Mouse (Mus musculus) spleen, embryonic (tissue): ENCODE results near the gene Ppia.
"Not testable (repeated sequence)": the region's sequence is repeated elsewhere in the genome, so short reads cannot be mapped to it uniquely, and the experiment has no call there.

Source experiments
- CTCF ChIA-PET: fragments of 350-600 bp; sonication (Branson Sonifier 250); formaldehyde crosslinking; loops from one replicate; lab custom pipeline; 2022; lab: Charles Lee

Gene Ppia

DNA sequence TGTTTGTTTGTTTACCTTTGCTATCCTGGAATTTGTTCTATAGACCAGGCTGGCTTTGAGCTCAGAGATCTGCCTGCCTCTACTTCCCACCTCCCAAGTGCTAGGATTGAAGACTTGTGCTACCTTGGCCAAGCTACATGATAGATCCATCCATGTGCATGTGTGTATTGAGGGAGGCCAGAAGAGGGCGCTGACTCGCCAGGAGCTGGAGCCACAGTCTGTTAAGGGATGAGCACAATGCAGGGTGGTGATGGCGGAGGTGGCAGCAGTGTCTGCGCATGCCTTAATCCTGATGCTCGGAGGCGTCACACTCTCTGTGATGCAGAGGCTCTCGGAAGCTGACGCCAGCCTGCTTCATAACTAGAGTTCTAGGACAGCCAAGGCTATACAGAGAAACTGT, 21.2 kb downstream of the Ppia start:
- CTCF ChIA-PET = no interaction called here

DNA sequence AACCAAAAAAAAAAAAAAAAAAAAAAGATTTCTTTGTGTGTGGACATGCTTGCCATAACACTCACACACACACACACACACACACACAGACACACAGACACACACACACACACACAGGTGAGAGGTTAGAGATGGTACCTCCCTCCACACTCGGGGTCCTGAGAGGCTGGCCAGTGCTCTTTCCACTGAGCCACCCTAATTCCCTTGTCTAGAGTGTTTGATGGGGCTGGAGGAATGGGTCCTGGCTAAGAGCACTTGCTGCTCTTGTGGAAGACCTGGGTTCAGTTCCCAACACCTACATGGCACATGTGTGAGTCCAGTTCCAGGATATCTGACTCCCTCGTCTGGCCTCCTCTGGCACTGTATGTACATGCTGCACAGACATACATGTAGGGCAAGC, 22.4 kb downstream of the Ppia start:
- CTCF ChIA-PET = no interaction called here

DNA sequence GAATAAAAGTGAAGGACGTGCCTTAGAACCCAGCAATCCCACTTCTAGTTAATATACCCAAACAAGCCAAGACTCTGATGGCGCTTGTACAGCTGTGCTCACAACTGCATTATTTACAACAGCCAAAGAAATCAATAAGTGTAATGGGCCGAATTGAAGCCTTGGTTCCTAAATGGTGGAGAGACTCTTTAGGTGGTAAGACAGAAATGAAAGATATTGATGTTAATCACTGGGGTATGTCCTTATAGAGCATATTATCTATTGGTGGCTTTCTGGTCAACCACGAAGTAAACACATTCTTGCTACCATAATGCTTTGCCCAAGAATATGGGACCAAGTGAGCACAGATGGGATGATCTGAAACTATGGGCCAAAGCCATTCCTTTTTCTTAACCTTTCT, 24.9 kb downstream of the Ppia start:
- CTCF ChIA-PET = no interaction called here

DNA sequence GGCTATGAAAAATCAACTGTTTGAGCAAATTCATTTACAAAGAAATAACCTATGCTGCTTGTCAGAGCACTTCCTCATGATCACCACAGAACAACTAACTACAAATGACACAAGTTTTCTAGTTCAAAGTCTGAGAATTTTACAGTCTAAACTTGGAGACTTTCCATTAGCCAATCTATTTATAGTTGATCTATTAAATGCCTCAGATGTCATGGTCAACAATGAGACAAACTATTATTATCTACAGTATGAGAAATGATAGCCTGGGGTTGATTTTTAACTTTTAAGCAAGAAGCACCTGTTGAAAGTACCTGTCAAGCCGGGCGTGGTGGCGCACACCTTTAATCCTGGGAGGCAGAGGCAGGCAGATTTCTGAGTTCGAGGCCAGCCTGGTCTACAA, 27.3 kb downstream of the Ppia start:
- CTCF ChIA-PET = no interaction called here

DNA sequence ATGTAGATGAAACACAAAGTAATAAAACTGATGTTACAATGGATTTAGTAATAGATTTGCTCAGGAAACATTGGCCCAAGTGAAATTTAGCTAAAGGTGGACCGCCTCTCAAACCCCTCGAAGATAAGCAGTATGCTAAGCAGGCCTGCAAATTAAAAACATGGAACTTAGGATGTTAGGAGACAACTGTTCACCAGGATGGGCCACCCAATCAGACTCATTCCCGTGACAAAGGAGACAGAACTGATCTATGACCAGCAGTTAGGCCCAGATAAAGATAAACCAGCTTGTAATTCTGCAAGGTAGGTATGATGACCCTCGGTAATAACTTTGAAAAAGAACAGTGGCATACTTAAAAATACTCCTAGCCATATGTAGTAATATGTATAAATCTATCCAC, 27.9 kb downstream of the Ppia start:
- CTCF ChIA-PET = no interaction called here

DNA sequence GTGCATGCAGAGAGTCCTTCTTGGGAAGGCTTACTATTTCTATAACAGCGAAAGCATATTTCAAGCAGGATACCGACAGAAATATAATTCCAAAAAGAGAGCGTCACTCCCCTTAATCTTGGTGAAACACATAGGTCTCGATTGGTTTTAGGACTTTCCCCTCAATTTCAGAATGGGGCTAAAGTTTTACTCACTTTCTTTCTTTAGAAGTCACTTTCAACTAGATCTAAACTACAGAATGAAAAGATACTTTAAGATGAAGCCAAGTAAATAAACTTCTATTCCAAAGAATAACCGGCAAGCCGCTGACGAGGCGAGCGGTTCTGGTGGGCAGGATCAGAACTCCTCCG, 28.5 kb downstream of the Ppia start:
- CTCF ChIA-PET = no interaction called here

DNA sequence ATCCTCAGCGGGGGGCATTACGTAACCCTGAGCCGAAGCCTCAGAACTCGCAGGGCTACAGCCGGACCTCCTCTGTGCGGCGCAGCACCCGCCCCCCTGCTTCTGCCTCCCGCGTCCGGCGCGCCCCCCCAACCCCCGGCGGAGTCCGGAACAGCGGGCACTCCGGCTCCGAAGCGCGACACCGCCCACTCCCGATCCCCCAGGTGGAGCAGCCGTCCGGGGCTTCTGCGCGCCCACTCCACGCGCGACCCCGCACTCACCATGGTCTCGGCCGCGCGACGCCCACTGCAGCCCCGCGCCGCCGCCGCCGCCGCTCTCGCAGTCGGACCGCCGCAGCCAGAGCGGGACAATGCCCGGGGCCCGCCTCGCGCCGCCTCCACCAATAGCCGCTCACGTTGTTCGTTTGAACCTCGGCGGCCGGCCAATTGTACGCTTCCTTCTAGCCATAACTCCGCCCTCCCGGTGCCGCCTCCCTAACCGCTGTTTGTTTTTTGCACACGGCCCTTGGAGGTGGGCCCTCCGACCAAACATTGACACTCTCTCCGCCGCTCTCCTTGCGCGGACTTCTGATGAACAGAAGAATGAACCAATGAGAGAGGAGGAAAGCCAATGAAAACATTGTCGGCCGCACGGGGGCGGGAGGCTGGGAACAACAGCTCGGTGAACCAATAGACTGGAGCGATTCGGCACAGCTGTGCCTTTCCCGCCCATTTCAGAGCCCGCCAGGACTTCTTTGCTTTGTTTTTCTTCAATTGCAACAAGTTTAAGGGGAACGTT, 29.0 kb downstream of the Ppia start, which contains the start of gene H2afv:
H2afv (minus strand) TSS at position 367 of the 777 bp plus-strand sequence.
- CTCF ChIA-PET = no interaction called here

DNA sequence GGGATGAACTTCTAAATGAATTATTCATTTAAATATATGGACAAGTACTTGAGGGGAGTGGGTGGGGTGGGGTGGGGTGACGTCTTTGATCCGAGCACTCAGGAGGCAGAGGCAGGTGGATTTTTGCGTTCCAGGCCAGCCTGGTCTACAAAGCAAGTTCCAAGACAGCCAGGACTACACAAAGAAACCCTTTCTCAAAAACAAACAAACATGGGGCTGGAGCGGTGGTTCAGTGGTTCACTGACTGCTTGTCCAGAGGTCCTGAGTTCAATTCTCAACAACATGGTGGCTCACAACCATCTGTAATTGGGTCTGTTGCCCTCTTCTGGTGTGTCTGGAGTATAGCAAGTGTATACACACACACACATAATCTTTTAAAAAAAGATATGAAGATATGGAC, 30.2 kb downstream of the Ppia start:
- CTCF ChIA-PET = no interaction called here

DNA sequence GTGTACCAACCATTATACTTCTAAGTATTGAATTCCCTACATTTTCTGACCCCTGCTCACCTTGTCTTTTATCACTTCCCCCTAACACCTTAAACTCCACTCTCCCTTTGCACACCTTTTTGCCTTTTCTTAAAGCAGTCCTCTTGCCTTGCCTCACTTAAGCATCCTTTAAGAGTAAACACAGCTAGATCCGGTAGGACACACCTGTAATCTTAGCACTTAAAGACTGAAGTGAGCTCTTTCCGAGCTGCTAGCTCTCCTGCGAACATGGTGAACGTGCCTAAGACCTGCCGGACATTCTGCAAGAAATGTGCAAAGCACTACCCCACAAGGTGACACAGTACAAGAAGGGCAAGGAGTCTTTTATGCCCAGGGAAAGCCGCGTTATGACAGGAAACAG, 30.7 kb downstream of the Ppia start:
- CTCF ChIA-PET = no interaction called here

DNA sequence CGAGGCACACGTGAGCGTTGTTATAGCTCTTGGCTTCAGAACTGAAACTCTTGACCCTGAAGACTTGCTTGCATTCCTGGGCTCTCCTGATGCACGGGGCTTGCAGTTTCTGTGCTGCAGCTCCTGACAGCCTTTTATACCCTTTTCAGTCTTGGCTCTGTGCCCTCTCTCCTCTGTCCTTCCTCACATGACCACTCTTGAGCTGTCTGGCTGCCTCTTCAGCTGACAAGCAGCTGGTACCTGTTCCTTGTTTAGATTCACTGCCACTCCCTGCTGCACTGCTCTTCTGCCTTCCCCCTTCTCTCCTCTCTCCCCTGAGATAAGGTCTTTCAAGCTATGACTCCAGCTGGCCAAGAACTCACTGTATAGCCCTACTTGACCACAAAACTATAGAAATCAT, 32.2 kb downstream of the Ppia start:
- CTCF ChIA-PET = no interaction called here

DNA sequence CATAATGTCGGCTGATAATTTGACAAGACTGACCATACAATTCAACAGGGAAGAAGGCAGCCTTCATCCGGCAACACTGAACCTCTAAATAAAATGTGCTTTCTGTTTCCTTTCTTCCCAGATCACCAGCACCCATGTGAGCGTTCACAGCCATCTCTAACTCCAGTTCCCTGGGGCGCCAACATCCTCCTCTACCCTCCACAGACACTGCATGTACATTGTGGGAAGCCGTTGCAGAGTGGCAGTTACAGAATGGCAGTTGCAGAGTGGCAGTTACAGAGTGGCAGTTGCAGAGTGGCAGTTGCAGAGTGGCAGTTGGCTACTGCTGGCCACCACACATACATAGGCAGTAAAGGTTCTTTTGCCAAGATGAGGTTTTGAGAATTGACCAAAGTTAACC, 32.9 kb downstream of the Ppia start:
- CTCF ChIA-PET = not testable (repeated sequence)

DNA sequence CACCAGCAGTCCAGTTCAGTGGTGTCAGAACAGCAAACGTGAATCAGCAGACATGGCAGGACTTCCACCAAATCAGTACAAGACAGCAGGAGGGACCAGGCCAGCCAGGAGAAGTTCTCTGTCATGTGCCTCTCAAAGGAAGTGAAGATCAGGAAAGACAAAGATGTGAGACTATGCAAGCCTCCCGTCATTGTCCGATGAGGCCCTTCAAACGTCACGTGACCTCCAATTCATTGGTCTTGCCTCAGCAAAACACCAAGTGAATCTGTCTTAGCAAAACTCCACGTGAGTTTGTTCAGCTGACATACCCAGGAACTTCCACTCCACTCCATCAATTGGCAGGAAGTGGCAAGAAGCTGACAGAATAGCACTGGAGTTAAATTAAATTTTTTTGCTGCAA, 40.8 kb downstream of the Ppia start:
- CTCF ChIA-PET = no interaction called here

DNA sequence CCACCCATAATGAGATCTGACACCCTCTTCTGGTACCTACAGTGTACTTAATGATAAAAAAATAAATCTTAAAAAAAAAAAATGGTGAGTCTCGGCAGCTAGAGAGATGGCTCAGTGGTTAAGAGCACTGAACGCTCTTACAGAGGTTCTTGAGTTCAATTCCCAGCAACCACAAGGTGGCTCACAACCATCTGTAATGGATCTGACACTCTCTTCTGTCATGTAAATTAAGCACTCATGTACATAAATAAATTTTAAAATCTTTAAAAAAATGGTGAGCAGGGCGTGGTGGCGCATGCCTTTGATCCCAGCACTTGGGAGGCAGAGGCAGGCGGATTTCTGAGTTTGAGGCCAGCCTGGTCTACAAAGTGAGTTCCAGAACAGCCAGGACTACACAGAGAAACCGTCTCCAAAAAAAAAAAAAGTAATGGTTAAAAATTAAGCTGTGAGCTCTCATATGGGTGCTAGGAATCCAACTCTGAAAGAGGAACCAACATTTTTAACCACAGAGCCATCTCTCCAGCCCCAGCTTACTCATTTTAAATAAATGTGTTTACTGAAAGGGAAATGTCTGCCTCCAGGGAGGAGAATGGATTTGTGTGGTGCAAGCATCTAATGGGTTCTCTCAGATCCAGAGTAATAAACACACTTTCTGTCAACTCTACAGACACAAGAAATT, 48.1 kb downstream of the Ppia start:
- CTCF ChIA-PET = interaction anchor here (0.6 to 0.9 kb wide), 3 partner anchors 16 to 126 kb away, joined by 3 to 7 read pairs (median 4); no protein-coding TSS in a partner anchor

DNA sequence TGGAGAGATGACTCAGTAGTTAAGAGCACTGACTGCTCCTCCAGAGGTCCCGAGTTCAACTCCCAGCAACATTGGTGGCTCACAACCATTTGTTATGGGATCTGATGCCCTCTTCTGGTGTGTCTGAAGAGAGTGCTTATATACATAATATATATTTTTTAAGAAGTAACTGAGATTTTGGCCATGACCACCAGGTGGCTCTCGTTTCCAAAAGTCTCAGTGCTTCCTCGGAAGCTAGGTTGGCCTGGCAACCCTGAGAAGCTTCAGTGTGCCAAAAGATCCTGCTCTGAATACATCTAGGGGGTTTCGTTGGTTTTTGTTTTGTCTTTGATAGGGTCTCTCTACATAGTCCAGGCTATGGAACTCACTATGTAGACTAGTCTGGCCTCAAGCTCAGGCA, 49.9 kb downstream of the Ppia start:
- CTCF ChIA-PET = interaction anchor here (1.1 kb wide), 1 partner anchor 10 kb away, joined by 11 read pairs; the partner anchor contains the start of gene Purb

DNA sequence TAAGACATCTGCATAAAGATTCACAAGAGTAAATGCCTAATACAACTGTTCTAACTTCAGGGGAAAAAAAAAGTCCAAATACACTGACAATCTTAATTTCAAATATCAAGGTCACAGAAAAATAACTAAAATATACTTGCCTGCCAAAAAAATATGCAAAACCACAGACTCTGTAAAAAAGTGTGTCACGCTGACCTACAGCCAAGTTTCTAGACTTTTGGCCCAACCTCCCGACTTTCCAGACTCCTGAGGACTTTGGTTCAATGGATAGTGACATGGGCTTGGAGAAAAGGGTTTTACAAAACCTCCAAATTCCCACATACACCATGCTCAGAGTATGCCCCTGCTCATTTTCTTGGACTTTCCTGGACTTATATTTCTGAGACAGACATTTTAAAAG, 53.3 kb downstream of the Ppia start:
- CTCF ChIA-PET = no interaction called here
